Mouse (Mus musculus) liver, embryonic 14.5 days (tissue): ENCODE measurements around the gene Rarres2. TPM values are rescaled to one million over a fixed set of nuclear protein-coding genes. Genes with fewer than 3 reads are reported as not detected.

Source experiments
- ATAC-seq: fragments of 200-750 bp; cut with Nextera tagmentation; 2 replicates; pipeline ENCODE4 v1.8.0; 2017; ENCODE audit warnings: moderate number of reproducible peaks, mild to moderate bottlenecking, moderate library complexity; ENCODE audit not compliant: insufficient read depth
- DNase-seq, 3 experiments: peaks; one replicate each; pipeline ENCODE4 v3.0.0-alpha.2; 2012 to 2013; ENCODE audit warnings: low read depth in 3 of 3, low spot score in 3 of 3
- H3K27ac ChIP-seq: fragments of 300-500 bp; sonication (generic); 2 replicates; pipeline ENCODE4 v1.5.1; 2014; ENCODE audit warnings: moderate library complexity, mild to moderate bottlenecking, control low read depth, inconsistent platforms
- H3K27me3 ChIP-seq: fragments of 300-500 bp; sonication (generic); 2 replicates; pipeline ENCODE4 v1.6.1; 2014; ENCODE audit warnings: mild to moderate bottlenecking, low read length, moderate library complexity; ENCODE audit not compliant: control insufficient read depth, insufficient read depth
- H3K36me3 ChIP-seq: fragments of 300-500 bp; sonication (generic); replicated peaks from 2 replicates; pipeline ENCODE4 v1.6.1; 2014; ENCODE audit warnings: low read depth; ENCODE audit not compliant: control insufficient read depth, insufficient read depth
- H3K4me1 ChIP-seq, 2 experiments: fragments of 200-500 bp in 1 of 2; fragments of 300-500 bp in 1 of 2; sonication (generic) in 1 of 2; replicated peaks; 2 replicates each; pipeline ENCODE4 v1.6.1; 2012 to 2014; ENCODE audit warnings: antibody characterized with exemption in 1 of 2, inconsistent platforms in 1 of 2, low read length in 1 of 2; ENCODE audit not compliant: control insufficient read depth in 2 of 2, insufficient read depth in 2 of 2
- H3K4me2 ChIP-seq: fragments of 300-500 bp; sonication (generic); 2 replicates; pipeline ENCODE4 v1.6.1; 2014; ENCODE audit warnings: low read depth, mild to moderate bottlenecking, control low read depth, moderate library complexity
- H3K4me3 ChIP-seq, 2 experiments: fragments of 200-500 bp in 1 of 2; fragments of 300-500 bp in 1 of 2; sonication (generic) in 1 of 2; 2 replicates each; pipeline ENCODE4 v1.5.1; 2012 to 2014; ENCODE audit warnings: low read depth in 2 of 2, low read length in 2 of 2, mild to moderate bottlenecking in 2 of 2, control low read depth in 1 of 2, inconsistent platforms in 1 of 2, moderate library complexity in 1 of 2; ENCODE audit not compliant: insufficient read depth in 1 of 2
- H3K9ac ChIP-seq: fragments of 300-500 bp; sonication (generic); replicated peaks from 2 replicates; pipeline ENCODE4 v1.6.1; 2014; ENCODE audit warnings: mild to moderate bottlenecking, control low read depth, moderate library complexity
- H3K9me3 ChIP-seq: fragments of 300-500 bp; sonication (generic); 2 replicates; pipeline ENCODE4 v1.6.1; 2016; ENCODE audit warnings: low read length, mixed read lengths; ENCODE audit not compliant: control insufficient read depth
- CTCF ChIP-seq: IDR thresholded peaks from 2 replicates; pipeline ENCODE4 v1.5.1; 2016; ENCODE audit warnings: antibody characterized with exemption, low read depth, control low read depth
- EP300 ChIP-seq: IDR thresholded peaks from 2 replicates; pipeline ENCODE4 v1.6.1; 2016; ENCODE audit warnings: antibody characterized with exemption, low read depth
- WGBS: fragments of 180-500 bp; shearing (Covaris S2); extraction: QIAGEN DNeasy Blood & Tissue Kit; methylation state at CpG from one replicate; pipeline ENCODE4 v1.1.7; 2014; ENCODE audit not compliant: insufficient replicate concordance; 5-methylcytosine and 5-hydroxymethylcytosine counted together
- polyA plus RNA-seq, 2 experiments: library from polyadenylated mRNA; depleted of rRNA in 1 of 2; stranded (reverse) in 1 of 2; unstranded in 1 of 2; fragments of >200 nt; fragmentation: Nextera tagmentation in 1 of 2; extraction: Ambion mirVana in 1 of 2; gene quantifications; 2 replicates each; pipeline versions ENCODE4 v1.2.1 to v1.2.3; 2012 to 2014

Rarres2 gene
- polyA plus RNA-seq, 2 experiments, result 11.3 to 16.3 TPM

GRCm38 (mm10) chr6:48538841-48539737 lies 33.5 kb downstream of the Rarres2 start:
- H3K4me1 ChIP-seq, result no peaks in the 10 kb centered on the region
- TF ChIP-seq CTCF (peak; percentile 82), EP300 (no peak)
- no peak for ATAC-seq
- H3K27me3 ChIP-seq, result no peaks in the 10 kb centered on the region
- H3K9ac ChIP-seq, result no peak overlapping the region
- no peaks in the 10 kb centered on the region for H3K9me3 ChIP-seq
- no peak overlapping the region for H3K4me3 ChIP-seq
- no peak overlapping the region for H3K27ac ChIP-seq
- no peak overlapping the region for H3K4me2 ChIP-seq
- DNase-seq, result peak in 2 of 3 experiments; percentile 41 to 45
- 46% methylated on average over 4 of the region's 5 CpGs for WGBS
- no peaks in the 10 kb centered on the region for H3K36me3 ChIP-seq

GRCm38 (mm10) chr6:48537105-48537954 lies 35.3 kb downstream of the Rarres2 start, which contains the start of gene Atp6v0e2:
Gene Atp6v0e2, plus strand, starts transcription at chr6:48537615.
- no peak within 1 kb of the TSS for H3K27ac ChIP-seq
- WGBS, result 15% methylated on average over 38 of the region's 38 CpGs
- H3K9ac ChIP-seq, result no peak within 1 kb of the TSS
- no peak for DNase-seq
- ATAC-seq, result 0 out of 2 replicates have a peak, but pooled peaks have one; percentile 15
- peak within 1 kb of the TSS in 1 of 2 experiments; percentile 14; a peak in 1 of 4 replicates for H3K4me3 ChIP-seq
- no peaks in the 10 kb centered on the region for H3K4me1 ChIP-seq
- no peaks in the 10 kb centered on the region for H3K9me3 ChIP-seq
- no peak for TF ChIP-seq CTCF
- TF ChIP-seq EP300, result no peak
- peak within 1 kb of the TSS; percentile 39 for H3K4me2 ChIP-seq
- no peaks in the 10 kb centered on the region for H3K36me3 ChIP-seq
- H3K27me3 ChIP-seq, result no peaks in the 10 kb centered on the region

- no peak for TF ChIP-seq EP300
- TF ChIP-seq CTCF, result no peak
- ATAC-seq, result no peak
- 21% methylated on average over 4 of the region's 4 CpGs for WGBS
- DNase-seq, result no peak
- no peaks in the 10 kb centered on the region for H3K36me3 ChIP-seq
- no peak overlapping the region for H3K4me2 ChIP-seq
- no peak overlapping the region for H3K9ac ChIP-seq
- no peaks in the 10 kb centered on the region for H3K4me1 ChIP-seq
- no peaks in the 10 kb centered on the region for H3K9me3 ChIP-seq
- H3K4me3 ChIP-seq, result no peak overlapping the region
- no peak overlapping the region for H3K27ac ChIP-seq
- H3K27me3 ChIP-seq, result no peaks in the 10 kb centered on the region
Observed at GRCm38 (mm10) chr6:48536091-48536490, 36.5 kb downstream of the Rarres2 start.

GRCm38 (mm10) chr6:48534913-48535312 lies 37.7 kb downstream of the Rarres2 start:
- Histone ChIP-seq H3K36me3 (no peaks in the 10 kb centered on the region), H3K9me3 (no peaks in the 10 kb centered on the region), H3K4me2 (no peak overlapping the region), H3K4me3 (no peak overlapping the region), H3K27ac (no peak overlapping the region), H3K9ac (no peak overlapping the region), H3K27me3 (no peaks in the 10 kb centered on the region), H3K4me1 (0 out of 4 replicates have a peak, but pooled peaks cover 0 to 2% of the 10 kb centered on the region in 2 experiments)
- no peak for DNase-seq
- WGBS, result 74% methylated on average over 8 of the region's 8 CpGs
- no peak for TF ChIP-seq EP300
- TF ChIP-seq CTCF, result no peak
- ATAC-seq, result no peak

- no peak overlapping the region for H3K4me3 ChIP-seq
- H3K9ac ChIP-seq, result no peak overlapping the region
- no peak for DNase-seq
- H3K27ac ChIP-seq, result no peak overlapping the region
- no peak overlapping the region for H3K4me2 ChIP-seq
- H3K27me3 ChIP-seq, result no peaks in the 10 kb centered on the region
- H3K36me3 ChIP-seq, result no peaks in the 10 kb centered on the region
- no peak for ATAC-seq
- no peaks in the 10 kb centered on the region for H3K9me3 ChIP-seq
- WGBS, result 50% methylated on average over 2 of the region's 2 CpGs
- TF ChIP-seq CTCF (no peak), EP300 (no peak)
- 0 out of 4 replicates have a peak, but pooled peaks cover 0 to 2% of the 10 kb centered on the region in 2 experiments for H3K4me1 ChIP-seq
Observed at GRCm38 (mm10) chr6:48533475-48533874, 39.1 kb downstream of the Rarres2 start.
